Mouse (Mus musculus) liver, embryonic 11.5 days (tissue): ENCODE measurements around the gene Gon4l. TPM values are rescaled to one million over a fixed set of nuclear protein-coding genes. Genes with fewer than 3 reads are reported as not detected.
A peak's percentile ranks its signal among the peaks of the same experiment; 100 is the strongest.
"Not testable (repeated sequence)": the region's sequence is repeated elsewhere in the genome, so short reads cannot be mapped to it uniquely, and the experiment has no call there.

ENCODE experiments used
- ATAC-seq: fragments of 200-750 bp; cut with Nextera tagmentation; replicated peaks from 2 replicates; pipeline ENCODE4 v1.8.0; 2017; ENCODE audit warnings: moderate number of reproducible peaks, mild to moderate bottlenecking, moderate TSS enrichment, moderate library complexity; ENCODE audit not compliant: low FRiP score
- DNase-seq: peaks from one replicate; pipeline ENCODE4 v3.0.0-alpha.2; 2017; ENCODE audit warnings: low spot score
- H3K27ac ChIP-seq: fragments of 300-500 bp; sonication (generic); 2 replicates; pipeline ENCODE4 v1.5.1; 2014; ENCODE audit warnings: mild to moderate bottlenecking, low read depth, low read length, control low read depth
- H3K27me3 ChIP-seq: fragments of 300-500 bp; sonication (generic); replicated peaks from 2 replicates; pipeline ENCODE4 v1.6.1; 2014; ENCODE audit warnings: low read length, mixed read lengths; ENCODE audit not compliant: control insufficient read depth, insufficient read depth
- H3K36me3 ChIP-seq: fragments of 300-500 bp; sonication (generic); 2 replicates; pipeline ENCODE4 v1.6.1; 2014; ENCODE audit warnings: mild to moderate bottlenecking, low read length, moderate library complexity, mixed read lengths; ENCODE audit not compliant: control insufficient read depth, insufficient read depth
- H3K4me1 ChIP-seq: fragments of 300-500 bp; sonication (generic); replicated peaks from 2 replicates; pipeline ENCODE4 v1.6.1; 2014; ENCODE audit warnings: low read length, mixed read lengths; ENCODE audit not compliant: control insufficient read depth, insufficient read depth
- H3K4me2 ChIP-seq: fragments of 300-500 bp; sonication (generic); 2 replicates; pipeline ENCODE4 v1.6.1; 2014; ENCODE audit warnings: mild to moderate bottlenecking, control low read depth, moderate library complexity
- H3K4me3 ChIP-seq: fragments of 300-500 bp; sonication (generic); 2 replicates; pipeline ENCODE4 v1.5.1; 2014; ENCODE audit warnings: low read depth, low read length, control low read depth
- H3K9ac ChIP-seq: fragments of 300-500 bp; sonication (generic); 2 replicates; pipeline ENCODE4 v1.6.1; 2014; ENCODE audit warnings: low read depth, low read length, control low read depth
- H3K9me3 ChIP-seq: fragments of 300-500 bp; sonication (generic); 2 replicates; pipeline ENCODE4 v1.6.1; 2016; ENCODE audit warnings: low read length, inconsistent platforms, mixed read lengths; ENCODE audit not compliant: control insufficient read depth
- WGBS: fragments of 180-500 bp; shearing (Covaris S2); extraction: QIAGEN DNeasy Blood & Tissue Kit; methylation state at CpG from one replicate; pipeline ENCODE4 v1.1.7; 2014; 5-methylcytosine and 5-hydroxymethylcytosine counted together
- polyA plus RNA-seq: library from polyadenylated mRNA; unstranded; fragments of >200 nt; fragmentation: Nextera tagmentation; extraction: Ambion mirVana; gene quantifications from 2 replicates; pipeline ENCODE4 v1.2.1, GENCODE M21; 2014

The Gon4l gene
- polyA plus RNA-seq, 1 experiment from 2014 or later = 14.3 TPM

DNA sequence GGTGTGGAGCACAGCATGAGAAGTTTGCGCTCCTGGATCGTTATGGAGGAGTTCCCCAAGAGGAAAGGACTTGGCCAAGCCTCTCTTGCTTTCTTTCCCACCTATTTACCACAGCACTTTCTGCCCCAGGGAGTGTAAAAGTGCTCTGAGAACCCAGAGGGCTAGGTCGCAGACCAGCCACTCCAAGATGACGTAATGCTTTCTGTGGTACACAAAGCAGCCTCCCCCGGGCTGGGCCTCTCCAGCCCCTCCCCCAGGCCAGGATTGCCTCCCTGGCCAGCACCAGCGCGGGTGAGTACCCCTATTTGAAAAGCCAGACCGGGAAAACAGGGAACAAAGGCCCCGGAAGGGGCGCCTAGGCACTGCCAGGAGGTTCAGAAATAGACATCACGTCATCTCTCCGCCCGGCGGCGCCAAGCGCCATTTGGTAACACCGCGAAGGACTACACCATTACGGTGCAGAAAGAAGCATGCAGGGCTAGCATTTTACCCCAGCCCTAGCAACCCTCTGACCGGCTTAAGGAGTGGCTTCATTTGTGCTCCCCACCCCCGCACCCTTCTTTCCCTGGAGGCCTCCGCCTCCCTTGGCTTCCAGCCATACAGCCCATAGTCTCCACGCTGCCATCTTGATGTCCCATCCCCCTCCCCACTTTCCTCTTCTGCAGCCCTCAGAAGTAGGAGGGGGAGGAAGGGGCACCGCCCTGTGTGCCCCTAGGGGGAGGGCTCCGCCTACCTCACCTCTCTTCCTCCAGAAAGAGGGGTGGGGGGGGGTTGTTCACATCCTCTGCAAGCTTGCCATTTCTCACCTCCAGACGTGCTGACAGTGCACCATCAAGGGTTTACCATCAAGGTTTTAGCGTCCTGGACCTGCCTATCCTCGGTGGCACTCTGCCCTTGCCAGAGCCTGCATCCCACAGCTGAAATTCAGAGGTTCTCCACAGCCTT, 3.6 kb upstream of the Gon4l start:
- not testable (repeated sequence) for H3K36me3 ChIP-seq, H3K4me1 ChIP-seq, H3K9ac ChIP-seq, H3K9me3 ChIP-seq, H3K4me3 ChIP-seq, H3K27me3 ChIP-seq, H3K27ac ChIP-seq, DNase-seq
- peak overlapping the region; percentile 43 for H3K4me2 ChIP-seq
- peak; percentile 34 for ATAC-seq
- WGBS = 13% methylated on average over 18 of the region's 28 CpGs

DNA sequence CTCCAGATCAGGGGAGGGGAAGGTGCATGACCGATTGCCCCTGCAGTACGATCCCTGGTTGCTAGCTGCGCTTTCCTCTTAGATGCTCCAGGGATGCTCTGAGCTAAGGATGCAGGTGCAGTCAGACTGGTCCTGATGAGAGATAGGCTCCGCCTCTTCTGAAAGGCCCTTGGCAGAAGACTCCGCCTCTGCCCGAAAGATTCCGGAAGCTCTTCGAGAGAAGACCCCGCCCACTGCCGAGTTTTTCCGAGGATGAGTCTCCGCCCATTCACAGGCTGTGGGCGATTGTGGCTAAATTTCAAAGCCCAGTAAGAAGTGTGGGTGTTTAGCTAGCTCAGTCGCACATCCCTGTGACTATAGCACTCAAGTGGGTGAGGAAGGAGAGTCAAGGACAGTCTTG, 2.6 kb upstream of the Gon4l start:
- 4% methylated on average over 14 of the region's 14 CpGs for WGBS
- not testable (repeated sequence) for H3K4me1 ChIP-seq, H3K4me3 ChIP-seq, H3K27ac ChIP-seq, H3K4me2 ChIP-seq, H3K27me3 ChIP-seq, H3K9me3 ChIP-seq, H3K36me3 ChIP-seq, H3K9ac ChIP-seq
- ATAC-seq = peak; percentile 54
- peak; percentile 48 for DNase-seq

DNA sequence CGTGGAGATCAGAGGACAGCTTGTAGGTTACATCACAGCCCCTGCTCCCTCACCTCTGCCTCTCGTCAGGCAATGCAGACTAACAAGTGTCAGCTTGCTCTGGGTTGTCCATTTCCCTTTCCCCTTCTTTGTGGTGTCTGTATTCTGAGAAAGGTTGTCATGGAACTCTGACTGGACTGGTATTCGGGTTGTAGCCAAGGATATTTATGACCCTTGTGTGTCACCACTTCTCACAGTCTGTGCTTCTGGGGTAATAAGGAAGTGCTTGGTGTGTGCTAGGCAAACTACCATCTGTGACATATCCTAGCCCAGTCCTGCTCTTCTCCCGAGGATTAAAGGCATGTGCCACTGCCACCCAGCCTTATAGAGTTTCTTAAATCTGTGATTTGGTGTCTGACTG, 14.1 kb downstream of the Gon4l start:
- no peak for ATAC-seq

DNA sequence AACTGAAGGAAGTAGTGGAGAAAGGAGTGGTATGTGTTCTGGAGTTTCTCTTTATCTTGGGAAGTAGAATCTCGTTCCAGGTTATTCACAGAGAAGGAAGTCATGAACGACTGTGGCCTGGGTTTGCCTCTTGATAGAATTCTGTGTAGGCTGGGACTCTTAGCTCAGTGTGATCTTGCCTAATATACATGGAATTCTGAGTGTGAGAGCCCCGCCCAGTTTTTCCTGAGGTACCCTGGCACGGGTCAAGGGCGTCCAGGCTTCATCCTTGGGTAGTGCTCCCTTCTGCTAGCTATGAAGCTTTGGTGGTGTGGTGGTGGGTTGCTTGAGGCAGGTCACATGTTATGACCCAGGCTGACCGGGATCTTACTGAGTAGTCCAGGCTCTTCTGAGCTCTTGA, 20.8 kb downstream of the Gon4l start:
- ATAC-seq (no peak), DNase-seq (no peak)
- Histone ChIP-seq H3K9me3 (no peaks in the 10 kb centered on the region), H3K4me1 (no peaks in the 10 kb centered on the region), H3K27ac (no peak overlapping the region), H3K36me3 (peaks cover 35% of the 10 kb centered on the region), H3K9ac (no peak overlapping the region), H3K4me3 (no peak overlapping the region), H3K4me2 (no peak overlapping the region), H3K27me3 (no peaks in the 10 kb centered on the region)
- 87% methylated on average over 6 of the region's 6 CpGs for WGBS

More for the DNA sequence above, 14.1 kb downstream of the Gon4l start:
- H3K4me2 ChIP-seq = no peak overlapping the region
- H3K9ac ChIP-seq = no peak overlapping the region
- WGBS = 82% methylated on average over 4 of the region's 4 CpGs
- H3K27ac ChIP-seq = no peak overlapping the region
- H3K4me3 ChIP-seq = no peak overlapping the region
- H3K4me1 ChIP-seq = no peaks in the 10 kb centered on the region
- H3K36me3 ChIP-seq = peaks cover 14% of the 10 kb centered on the region
- H3K9me3 ChIP-seq = no peaks in the 10 kb centered on the region
- no peak for DNase-seq
- no peaks in the 10 kb centered on the region for H3K27me3 ChIP-seq

DNA sequence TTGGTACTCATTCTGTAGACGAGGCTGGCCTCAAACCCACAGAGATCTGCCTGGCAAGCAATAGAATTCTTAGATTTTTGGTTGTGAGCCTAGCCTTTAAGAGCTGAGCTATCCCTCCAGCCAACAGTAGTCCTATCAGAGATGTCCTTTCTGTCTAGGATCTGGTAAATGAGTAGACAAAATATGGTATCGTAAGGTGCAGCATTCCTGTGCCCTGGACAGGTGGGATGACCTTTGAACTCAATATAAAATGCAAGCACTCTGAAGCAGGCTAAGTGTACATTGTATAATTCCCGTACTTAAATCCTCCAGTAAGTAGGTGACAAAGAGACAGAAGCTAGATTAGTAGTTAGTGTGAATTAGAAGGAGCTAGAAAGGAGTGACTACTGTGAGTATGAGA, 27.1 kb downstream of the Gon4l start:
- no peak overlapping the region for H3K9ac ChIP-seq
- no peak overlapping the region for H3K27ac ChIP-seq
- no peaks in the 10 kb centered on the region for H3K4me1 ChIP-seq
- ATAC-seq (no peak), DNase-seq (no peak)
- H3K4me3 ChIP-seq = no peak overlapping the region
- WGBS = 85% methylated on average over 3 of the region's 3 CpGs
- no peak overlapping the region for H3K4me2 ChIP-seq
- peaks cover 50% of the 10 kb centered on the region for H3K36me3 ChIP-seq
- no peaks in the 10 kb centered on the region for H3K9me3 ChIP-seq
- H3K27me3 ChIP-seq = no peaks in the 10 kb centered on the region

DNA sequence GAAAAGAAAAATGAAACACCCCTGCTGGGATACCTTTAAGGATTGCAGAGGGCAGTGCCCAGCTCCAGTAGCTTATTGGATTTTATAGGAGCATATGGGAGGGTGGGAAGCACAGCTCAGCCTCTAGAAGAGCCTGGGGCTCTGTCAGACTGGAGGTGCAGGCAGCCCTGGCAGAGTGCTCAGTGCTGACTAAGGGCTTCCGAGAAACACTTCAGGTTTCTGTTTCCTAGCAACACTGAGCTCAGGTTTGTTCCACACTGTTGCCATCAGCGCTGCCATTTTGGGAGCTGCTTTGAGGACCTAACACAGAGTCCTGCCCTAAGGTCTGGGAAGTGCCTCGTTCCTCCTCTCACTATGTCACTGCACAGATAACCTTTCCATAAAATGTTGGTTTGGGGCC, 31.7 kb downstream of the Gon4l start:
- ATAC-seq, H3K9me3 ChIP-seq, H3K4me1 ChIP-seq, H3K4me2 ChIP-seq, DNase-seq, H3K9ac ChIP-seq, H3K4me3 ChIP-seq, H3K27ac ChIP-seq, H3K27me3 ChIP-seq: not testable (repeated sequence)
- WGBS = no CpG with 5 or more reads among the region's 3 CpGs
- H3K36me3 ChIP-seq = peaks cover 25% of the 10 kb centered on the region; the same call in 1 of the 2 replicates

DNA sequence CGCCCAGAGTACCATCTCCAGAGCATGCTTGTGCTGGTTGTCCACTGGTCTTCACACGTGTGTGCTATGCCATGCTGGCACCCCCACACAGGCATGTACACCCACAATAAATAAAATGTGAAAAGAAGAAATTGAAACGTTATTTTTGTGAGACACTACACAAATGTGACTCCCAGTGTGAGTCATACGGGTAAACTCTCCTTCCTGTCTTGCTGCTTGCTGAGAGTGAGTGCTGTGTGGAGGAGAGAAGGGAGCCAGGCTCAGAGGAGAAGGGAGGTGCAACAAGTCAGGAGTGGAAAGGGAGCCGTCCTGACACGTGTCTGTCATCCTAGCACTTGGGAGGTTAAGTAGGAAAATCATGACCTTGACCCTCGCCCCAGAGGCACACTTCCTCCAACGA, 32.1 kb downstream of the Gon4l start:
- DNase-seq, H3K27me3 ChIP-seq, H3K9ac ChIP-seq, H3K9me3 ChIP-seq, H3K4me1 ChIP-seq, H3K4me3 ChIP-seq, H3K4me2 ChIP-seq, ATAC-seq, H3K27ac ChIP-seq: not testable (repeated sequence)
- H3K36me3 ChIP-seq = peaks cover 22% of the 10 kb centered on the region; the same call in 1 of the 2 replicates
- no CpG with 5 or more reads among the region's 8 CpGs for WGBS

DNA sequence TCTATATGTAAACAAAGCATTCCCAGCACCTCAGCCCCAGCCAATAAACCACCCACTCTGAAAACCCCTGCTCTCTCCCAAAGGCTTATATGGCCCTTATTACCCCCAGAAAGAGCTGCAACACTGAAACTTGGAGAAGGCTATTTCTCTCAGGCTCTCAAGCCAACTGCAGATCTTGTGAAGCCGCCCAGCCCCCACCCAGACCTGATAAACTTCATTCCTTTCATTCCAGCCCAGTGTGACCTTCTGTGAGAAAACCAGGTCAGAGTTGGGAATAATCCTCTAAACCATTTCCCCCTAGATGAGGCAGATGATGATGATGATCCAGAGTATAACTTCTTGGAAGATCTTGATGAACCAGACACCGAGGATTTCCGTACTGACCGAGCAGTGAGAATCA, 33.4 kb downstream of the Gon4l start:
- DNase-seq, H3K9me3 ChIP-seq, H3K9ac ChIP-seq, H3K27ac ChIP-seq, ATAC-seq, H3K4me3 ChIP-seq, H3K27me3 ChIP-seq, H3K4me1 ChIP-seq, H3K4me2 ChIP-seq: not testable (repeated sequence)
- H3K36me3 ChIP-seq = peaks cover 15% of the 10 kb centered on the region; the same call in 1 of the 2 replicates
- WGBS = 100% methylated on average over 1 of the region's 4 CpGs

DNA sequence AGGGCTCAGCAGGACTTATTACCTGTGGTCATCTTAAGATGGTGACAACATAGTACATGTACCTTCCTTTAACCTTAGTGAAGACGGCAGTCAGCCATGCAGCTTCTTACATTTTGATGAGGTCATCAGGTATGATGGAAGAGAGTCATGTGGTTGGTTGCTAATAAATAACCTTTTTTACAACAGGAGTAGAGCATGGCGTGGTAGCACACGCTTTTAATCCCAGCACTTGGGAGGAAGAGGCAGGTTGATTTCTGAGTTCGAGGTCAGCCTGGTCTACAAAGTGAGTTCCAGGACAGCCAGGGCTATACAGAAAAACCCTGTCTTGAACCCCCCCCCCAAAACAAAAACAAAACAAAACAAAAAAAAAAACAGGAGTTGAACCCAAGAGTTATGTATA, 47.5 kb downstream of the Gon4l start:
- WGBS = 94% methylated on average over 4 of the region's 4 CpGs
- H3K27me3 ChIP-seq, H3K4me3 ChIP-seq, H3K36me3 ChIP-seq, H3K4me1 ChIP-seq, DNase-seq, H3K9me3 ChIP-seq, H3K4me2 ChIP-seq, H3K27ac ChIP-seq, ATAC-seq, H3K9ac ChIP-seq: not testable (repeated sequence)
